Mouse (Mus musculus): Measurements from ENCODE around the gene Cd5l.

Gene Cd5l

DNA sequence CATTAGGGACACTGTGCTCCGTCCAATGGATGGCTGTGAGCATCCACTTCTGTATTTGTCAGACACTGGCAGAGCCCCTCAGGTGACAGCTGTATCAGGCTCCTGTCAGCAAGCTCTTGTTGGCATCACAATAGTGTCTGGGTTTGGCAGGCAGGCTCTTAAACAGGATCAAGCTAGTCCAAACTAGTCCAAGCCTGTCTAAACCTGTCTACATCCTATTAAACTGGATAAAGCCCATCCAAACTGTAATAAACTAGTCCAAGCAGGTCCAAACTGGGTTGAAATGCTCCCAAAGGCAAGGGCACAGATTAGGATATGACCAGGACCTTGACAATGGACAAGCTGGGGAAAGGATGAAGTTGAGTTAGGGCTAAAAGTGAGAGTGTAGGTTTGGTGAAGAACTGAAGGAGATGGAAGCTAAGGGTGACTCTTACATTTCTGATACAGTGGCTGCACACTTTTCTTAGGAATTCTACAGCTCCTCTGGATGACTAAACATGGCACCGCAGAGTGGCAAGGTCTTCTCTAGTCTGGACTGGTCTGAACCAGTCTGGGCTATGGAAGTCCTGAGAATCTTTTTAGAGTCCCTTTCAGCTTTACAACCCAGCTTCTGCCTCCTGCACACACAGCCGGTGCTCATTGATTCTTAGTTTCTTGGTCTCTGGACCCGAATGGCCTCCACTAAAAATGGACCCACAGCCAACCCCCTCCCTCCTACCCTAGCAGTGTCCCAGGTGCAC lies 51.7 kb downstream of the Cd5l start:
- no peak for DNase-seq

DNA sequence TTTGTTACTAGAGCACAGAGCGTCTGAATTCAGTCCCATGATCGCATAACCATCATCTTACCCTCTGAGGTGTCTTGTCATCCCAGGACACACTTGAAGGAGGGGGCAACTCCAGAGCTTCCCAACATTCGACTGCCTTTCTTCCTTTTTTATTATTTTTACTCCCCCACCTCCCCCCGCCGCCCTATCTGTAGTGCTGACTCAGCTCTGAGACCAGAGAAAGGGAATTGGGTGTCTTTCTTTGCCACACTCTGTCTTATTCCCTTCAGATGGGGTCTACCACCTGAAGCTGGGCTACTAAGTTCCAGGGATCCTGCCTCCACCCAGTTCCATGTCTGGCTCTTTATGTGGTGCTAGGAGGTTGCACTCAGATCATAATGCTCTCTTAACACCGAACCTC lies 52.9 kb downstream of the Cd5l start:
- no peak for DNase-seq

DNA sequence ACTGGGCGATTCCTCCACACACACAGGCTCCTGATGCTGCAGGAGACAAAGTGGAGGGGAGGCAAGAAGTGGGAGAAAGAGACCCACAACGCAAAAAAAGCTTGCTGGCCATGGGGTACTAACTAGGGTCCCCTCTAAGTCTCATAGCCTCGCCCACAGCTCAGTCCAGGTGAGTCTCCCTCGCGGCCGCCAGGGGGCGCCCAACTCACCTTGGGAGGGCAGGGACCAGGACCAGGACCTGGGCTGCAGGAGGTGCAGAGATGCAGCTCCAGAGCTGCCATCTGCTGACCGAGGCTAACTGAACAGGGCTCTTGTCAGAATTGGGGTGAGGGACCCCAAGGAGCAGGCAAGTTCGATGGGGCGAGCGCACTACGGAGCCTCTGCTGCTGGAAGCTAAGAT lies 53.5 kb downstream of the Cd5l start:
- DNase-seq = peak; percentile 8

DNA sequence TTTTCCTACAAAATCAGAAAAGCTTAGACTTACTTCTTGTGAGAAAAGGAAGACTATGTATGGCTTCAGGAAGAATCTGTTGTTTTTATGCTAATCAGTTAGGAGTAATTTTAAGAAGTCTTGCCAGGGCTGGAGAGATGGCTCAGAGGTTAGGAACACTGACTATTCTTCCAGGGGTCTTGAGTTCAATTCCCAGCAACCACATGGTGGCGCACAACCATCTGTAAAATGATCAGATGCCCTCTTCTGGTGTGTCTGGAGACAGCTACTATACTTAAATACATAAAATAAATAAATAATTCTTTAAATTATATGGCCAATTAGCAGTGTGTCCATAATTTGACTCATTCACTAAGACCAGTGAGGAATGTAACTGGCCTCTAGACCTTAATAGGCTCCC lies 63.0 kb downstream of the Cd5l start:
- no peak for DNase-seq
